Mouse (Mus musculus) liver, postnatal 0 days (tissue): ENCODE results near the gene Rbp2. TPM values are rescaled to one million over a fixed set of nuclear protein-coding genes. Genes with fewer than 3 reads are reported as not detected.
A peak's percentile ranks its signal among the peaks of the same experiment; 100 is the strongest.

ENCODE experiments used
- ATAC-seq: fragments of 200-750 bp; cut with Nextera tagmentation; 2 replicates; pipeline ENCODE4 v1.8.0; 2017; ENCODE audit warnings: mild to moderate bottlenecking, moderate library complexity
- DNase-seq: peaks from one replicate; pipeline ENCODE4 v3.0.0-alpha.2; 2016
- H3K27ac ChIP-seq: fragments of 300-500 bp; sonication (generic); 2 replicates; pipeline ENCODE4 v1.5.1; 2014; ENCODE audit warnings: antibody characterized with exemption, moderate library complexity, mild to moderate bottlenecking, low read depth
- H3K27me3 ChIP-seq: fragments of 300-500 bp; sonication (generic); 2 replicates; pipeline ENCODE4 v1.6.1; 2014; ENCODE audit warnings: low read length, control low read depth, mixed read lengths; ENCODE audit not compliant: insufficient read depth
- H3K36me3 ChIP-seq: fragments of 300-500 bp; sonication (generic); replicated peaks from 2 replicates; pipeline ENCODE4 v1.6.1; 2014; ENCODE audit warnings: mild to moderate bottlenecking, control low read depth, low read length, moderate library complexity, mixed read lengths; ENCODE audit not compliant: insufficient read depth
- H3K4me1 ChIP-seq: fragments of 300-500 bp; sonication (generic); 2 replicates; pipeline ENCODE4 v1.6.1; 2014; ENCODE audit warnings: antibody characterized with exemption, mild to moderate bottlenecking, control low read depth; ENCODE audit not compliant: insufficient read depth
- H3K4me2 ChIP-seq: fragments of 300-500 bp; sonication (generic); 2 replicates; pipeline ENCODE4 v1.6.1; 2014; ENCODE audit warnings: low read depth, mild to moderate bottlenecking, low read length, moderate library complexity, mixed read lengths
- H3K4me3 ChIP-seq: fragments of 300-500 bp; sonication (generic); 2 replicates; pipeline ENCODE4 v1.5.1; 2014; ENCODE audit warnings: low read depth, low read length
- H3K9ac ChIP-seq: fragments of 300-500 bp; sonication (generic); replicated peaks from 2 replicates; pipeline ENCODE4 v1.6.1; 2014; ENCODE audit warnings: mild to moderate bottlenecking, moderate library complexity
- H3K9me3 ChIP-seq: fragments of 300-500 bp; sonication (generic); 2 replicates; pipeline ENCODE4 v1.6.1; 2016; ENCODE audit warnings: mild to moderate bottlenecking, control low read depth, low read length, mixed read lengths
- CTCF ChIP-seq: sonication (generic); IDR thresholded peaks from 2 replicates; pipeline ENCODE4 v1.5.1; 2016; ENCODE audit warnings: antibody characterized with exemption, low read depth
- EP300 ChIP-seq: IDR thresholded peaks from 2 replicates; pipeline ENCODE4 v1.6.1; 2016; ENCODE audit warnings: antibody characterized with exemption, low read depth, mild to moderate bottlenecking
- WGBS: fragments of 180-500 bp; shearing (Covaris S2); extraction: QIAGEN DNeasy Blood & Tissue Kit; methylation state at CpG from one replicate; pipeline ENCODE4 v1.1.7; 2014; ENCODE audit not compliant: insufficient replicate concordance; 5-methylcytosine and 5-hydroxymethylcytosine counted together
- polyA plus RNA-seq: library from polyadenylated mRNA; unstranded; fragments of >200 nt; fragmentation: Nextera tagmentation; extraction: Ambion mirVana; gene quantifications from 2 replicates; pipeline ENCODE4 v1.2.1, GENCODE M21; 2015

Rbp2 gene
- 85.5 and 94.5 TPM in 2 replicates for polyA plus RNA-seq

- Histone ChIP-seq H3K27me3 (no peaks in the 10 kb centered on the region), H3K9ac (no peak within 1 kb of the TSS), H3K4me2 (no peak within 1 kb of the TSS), H3K36me3 (no peaks in the 10 kb centered on the region), H3K9me3 (no peaks in the 10 kb centered on the region), H3K27ac (no peak within 1 kb of the TSS), H3K4me1 (peaks cover 11% of the 10 kb centered on the region), H3K4me3 (no peak within 1 kb of the TSS)
- no peak for DNase-seq
- WGBS: 77% methylated on average over 3 of the region's 3 CpGs
- ATAC-seq: no peak
- TF ChIP-seq CTCF (no peak), EP300 (no peak)
Measured at GRCm38 (mm10) chr9:98485815-98486214, at the start of gene Rbp2. TSS of gene Rbp2 (plus strand) at chr9:98486115.

GRCm38 (mm10) chr9:98437819-98438218 is 48.1 kb upstream of the Rbp2 start:
- Histone ChIP-seq H3K4me2 (no peak overlapping the region), H3K36me3 (no peaks in the 10 kb centered on the region), H3K27ac (no peak overlapping the region), H3K9ac (no peak overlapping the region), H3K9me3 (no peaks in the 10 kb centered on the region), H3K4me3 (no peak overlapping the region), H3K4me1 (peaks cover 12% of the 10 kb centered on the region), H3K27me3 (no peaks in the 10 kb centered on the region)
- ATAC-seq: no peak
- no peak for TF ChIP-seq CTCF
- 79% methylated on average over 4 of the region's 4 CpGs for WGBS
- no peak for DNase-seq

- H3K27ac ChIP-seq: no peak overlapping the region
- no peaks in the 10 kb centered on the region for H3K9me3 ChIP-seq
- H3K4me1 ChIP-seq: peaks cover 7% of the 10 kb centered on the region; the same call in 1 of the 2 replicates
- no peak overlapping the region for H3K4me3 ChIP-seq
- H3K36me3 ChIP-seq: no peaks in the 10 kb centered on the region
- TF ChIP-seq EP300 (no peak), CTCF (no peak)
- no peak overlapping the region for H3K9ac ChIP-seq
- H3K4me2 ChIP-seq: no peak overlapping the region
- ATAC-seq: no peak
- no peak for DNase-seq
- 59% methylated on average over 3 of the region's 3 CpGs for WGBS
- H3K27me3 ChIP-seq: no peaks in the 10 kb centered on the region
Measured at GRCm38 (mm10) chr9:98439091-98439490, 46.8 kb upstream of the Rbp2 start.

- peak; percentile 46 for DNase-seq
- Histone ChIP-seq H3K9me3 (no peaks in the 10 kb centered on the region), H3K36me3 (peaks cover 5% of the 10 kb centered on the region; the same call in 1 of the 2 replicates), H3K9ac (no peak overlapping the region), H3K27me3 (no peaks in the 10 kb centered on the region), H3K27ac (no peak overlapping the region), H3K4me2 (no peak overlapping the region), H3K4me3 (no peak overlapping the region), H3K4me1 (peaks cover 3% of the 10 kb centered on the region; the same call in 1 of the 2 replicates)
- TF ChIP-seq EP300: no peak
- TF ChIP-seq CTCF: peak; percentile 82
- 36% methylated on average over 5 of the region's 5 CpGs for whole genome bisulfite sequencing
- 0 out of 2 replicates have a peak, but pooled peaks have one; percentile 40 for ATAC-seq
Measured at GRCm38 (mm10) chr9:98442638-98443037, 43.3 kb upstream of the Rbp2 start.

- Histone ChIP-seq H3K36me3 (peaks cover 5% of the 10 kb centered on the region; the same call in 1 of the 2 replicates), H3K4me1 (peaks cover 3% of the 10 kb centered on the region; the same call in 1 of the 2 replicates), H3K27ac (no peak overlapping the region), H3K4me2 (no peak overlapping the region), H3K27me3 (no peaks in the 10 kb centered on the region), H3K9me3 (no peaks in the 10 kb centered on the region), H3K9ac (no peak overlapping the region), H3K4me3 (no peak overlapping the region)
- TF ChIP-seq CTCF (no peak), EP300 (no peak)
- 55% methylated on average over 9 of the region's 9 CpGs for WGBS
- ATAC-seq (no peak), DNase-seq (no peak)
Measured at GRCm38 (mm10) chr9:98445359-98446149, 40.4 kb upstream of the Rbp2 start.

- no peaks in the 10 kb centered on the region for H3K9me3 ChIP-seq
- H3K4me3 ChIP-seq: no peak overlapping the region
- no peak overlapping the region for H3K4me2 ChIP-seq
- no peaks in the 10 kb centered on the region for H3K27me3 ChIP-seq
- no peaks in the 10 kb centered on the region for H3K4me1 ChIP-seq
- 0 out of 2 replicates have a peak, but pooled peaks cover 2% of the 10 kb centered on the region for H3K36me3 ChIP-seq
- DNase-seq: no peak
- H3K9ac ChIP-seq: no peak overlapping the region
- 68% methylated on average over 1 of the region's 1 CpGs for WGBS
- no peak overlapping the region for H3K27ac ChIP-seq
- TF ChIP-seq EP300: no peak
- TF ChIP-seq CTCF: no peak
- no peak for ATAC-seq
Measured at GRCm38 (mm10) chr9:98450976-98451375, 34.9 kb upstream of the Rbp2 start.
